Mouse (Mus musculus) hindbrain, embryonic 16.5 days (tissue): ENCODE results near the gene Unc45b. TPM values are rescaled to one million over a fixed set of nuclear protein-coding genes. Genes with fewer than 3 reads are reported as not detected.
"Not testable (repeated sequence)": the region's sequence is repeated elsewhere in the genome, so short reads cannot be mapped to it uniquely, and the experiment has no call there.

Experiments
- ATAC-seq: fragments of 200-750 bp; cut with Nextera tagmentation; 2 replicates; pipeline ENCODE4 v1.8.0; 2017; ENCODE audit warnings: moderate TSS enrichment, moderate library complexity
- H3K27ac ChIP-seq: fragments of 300-500 bp; sonication (generic); 2 replicates; pipeline ENCODE4 v1.5.1; 2014; ENCODE audit warnings: low read depth, mild to moderate bottlenecking, control low read depth, low read length, moderate library complexity
- H3K27me3 ChIP-seq: fragments of 300-500 bp; sonication (generic); replicated peaks from 2 replicates; pipeline ENCODE4 v1.6.1; 2014; ENCODE audit warnings: low read length; ENCODE audit not compliant: control insufficient read depth, insufficient read depth
- H3K36me3 ChIP-seq: fragments of 300-500 bp; sonication (generic); 2 replicates; pipeline ENCODE4 v1.6.1; 2014; ENCODE audit warnings: mild to moderate bottlenecking, low read length, moderate library complexity, mixed read lengths; ENCODE audit not compliant: control insufficient read depth, insufficient read depth
- H3K4me1 ChIP-seq: fragments of 300-500 bp; sonication (generic); 2 replicates; pipeline ENCODE4 v1.6.1; 2014; ENCODE audit warnings: low read depth, low read length; ENCODE audit not compliant: control insufficient read depth, insufficient read depth
- H3K4me2 ChIP-seq: fragments of 300-500 bp; sonication (generic); 2 replicates; pipeline ENCODE4 v1.6.1; 2014; ENCODE audit warnings: mild to moderate bottlenecking, low read length, control low read depth, moderate library complexity
- H3K4me3 ChIP-seq: fragments of 300-500 bp; sonication (generic); 2 replicates; pipeline ENCODE4 v1.5.1; 2014; ENCODE audit warnings: mild to moderate bottlenecking, low read length, control low read depth, moderate library complexity
- H3K9ac ChIP-seq: fragments of 300-500 bp; sonication (generic); 2 replicates; pipeline ENCODE4 v1.6.1; 2014; ENCODE audit warnings: low read depth, mild to moderate bottlenecking, control low read depth, low read length, moderate library complexity
- H3K9me3 ChIP-seq: fragments of 300-500 bp; sonication (generic); 2 replicates; pipeline ENCODE4 v1.6.1; 2014; ENCODE audit warnings: mild to moderate bottlenecking, low read length, moderate library complexity; ENCODE audit not compliant: control insufficient read depth
- WGBS: fragments of 180-500 bp; shearing (Covaris S2); extraction: QIAGEN DNeasy Blood & Tissue Kit; methylation state at CpG from one replicate; pipeline ENCODE4 v1.1.7; 2014; 5-methylcytosine and 5-hydroxymethylcytosine counted together
- polyA plus RNA-seq: library from polyadenylated mRNA; unstranded; fragments of >200 nt; fragmentation: Nextera tagmentation; extraction: Ambion mirVana; gene quantifications from 2 replicates; pipeline ENCODE4 v1.2.1, GENCODE M21; 2015

The Unc45b gene
- polyA plus RNA-seq, 1 experiment from 2014 or later = 1.4 TPM

- Histone ChIP-seq H3K9ac (no peak overlapping the region), H3K4me3 (no peak overlapping the region), H3K27ac (no peak overlapping the region), H3K4me1 (peaks cover 6% of the 10 kb centered on the region), H3K4me2 (peak overlapping the region; percentile 98), H3K9me3 (no peaks in the 10 kb centered on the region), H3K36me3 (no peaks in the 10 kb centered on the region), H3K27me3 (peaks cover 27% of the 10 kb centered on the region)
- no peak for ATAC-seq
- 54% methylated on average over 3 of the region's 3 CpGs for WGBS
Measured at GRCm38 (mm10) chr11:82929633-82929950, 19.2 kb downstream of the Unc45b start.

GRCm38 (mm10) chr11:82930391-82930955, 20.1 kb downstream of the Unc45b start:
- ATAC-seq, H3K9me3 ChIP-seq, H3K27ac ChIP-seq, H3K4me1 ChIP-seq, H3K36me3 ChIP-seq: not testable (repeated sequence)
- H3K27me3 ChIP-seq = peaks cover 31% of the 10 kb centered on the region
- WGBS = under 1% methylated on average over 74 of the region's 85 CpGs
- peak overlapping the region; percentile 55 for H3K4me3 ChIP-seq
- H3K4me2 ChIP-seq = peak overlapping the region; percentile 98
- peak overlapping the region; percentile 54; the same call in 1 of the 2 replicates for H3K9ac ChIP-seq

GRCm38 (mm10) chr11:82931161-82931560, 20.8 kb downstream of the Unc45b start:
- not testable (repeated sequence) for H3K4me1 ChIP-seq
- Histone ChIP-seq H3K4me2 (peak overlapping the region; percentile 98), H3K27me3 (peaks cover 34% of the 10 kb centered on the region)

GRCm38 (mm10) chr11:82931671-82932450, 21.5 kb downstream of the Unc45b start:
- ATAC-seq, H3K4me1 ChIP-seq, H3K36me3 ChIP-seq, H3K9me3 ChIP-seq, H3K27ac ChIP-seq: not testable (repeated sequence)
- H3K4me2 ChIP-seq = peak overlapping the region; percentile 98
- H3K27me3 ChIP-seq = peaks cover 40% of the 10 kb centered on the region
- H3K4me3 ChIP-seq = peak overlapping the region; percentile 55
- peak overlapping the region; percentile 59 for H3K9ac ChIP-seq
- WGBS = under 1% methylated on average over 88 of the region's 119 CpGs

More at GRCm38 (mm10) chr11:82931161-82931560, 20.8 kb downstream of the Unc45b start:
- H3K9me3 ChIP-seq, ATAC-seq, H3K27ac ChIP-seq, H3K36me3 ChIP-seq: not testable (repeated sequence)
- Histone ChIP-seq H3K9ac (peak overlapping the region; percentile 59), H3K4me3 (peak overlapping the region; percentile 55)
- under 1% methylated on average over 47 of the region's 63 CpGs for WGBS

- Histone ChIP-seq H3K9ac (no peak overlapping the region), H3K27me3 (peaks cover 38% of the 10 kb centered on the region)
Measured at GRCm38 (mm10) chr11:82933186-82933585, 22.8 kb downstream of the Unc45b start.

GRCm38 (mm10) chr11:82943336-82943735, 33.0 kb downstream of the Unc45b start:
- H3K4me3 ChIP-seq = no peak overlapping the region
- no peak overlapping the region for H3K4me2 ChIP-seq
- H3K27me3 ChIP-seq = no peaks in the 10 kb centered on the region
- H3K4me1 ChIP-seq = no peaks in the 10 kb centered on the region
- H3K36me3 ChIP-seq = no peaks in the 10 kb centered on the region
- no peak for ATAC-seq
- H3K27ac ChIP-seq = no peak overlapping the region
- no peak overlapping the region for H3K9ac ChIP-seq
- 52% methylated on average over 6 of the region's 6 CpGs for WGBS
- H3K9me3 ChIP-seq = no peaks in the 10 kb centered on the region

More at GRCm38 (mm10) chr11:82933186-82933585, 22.8 kb downstream of the Unc45b start:
- H3K4me1 ChIP-seq = peaks cover 6% of the 10 kb centered on the region
- 2% methylated on average over 29 of the region's 29 CpGs for WGBS
- no peak overlapping the region for H3K27ac ChIP-seq
- no peak for ATAC-seq
- no peaks in the 10 kb centered on the region for H3K9me3 ChIP-seq
- no peaks in the 10 kb centered on the region for H3K36me3 ChIP-seq
- peak overlapping the region; percentile 98 for H3K4me2 ChIP-seq
- H3K4me3 ChIP-seq = peak overlapping the region; percentile 55

- ATAC-seq = no peak
- WGBS = 69% methylated on average over 2 of the region's 2 CpGs
- H3K4me2 ChIP-seq = no peak overlapping the region
- no peaks in the 10 kb centered on the region for H3K9me3 ChIP-seq
- H3K27ac ChIP-seq = no peak overlapping the region
- peaks cover 4% of the 10 kb centered on the region for H3K27me3 ChIP-seq
- H3K9ac ChIP-seq = no peak overlapping the region
- no peaks in the 10 kb centered on the region for H3K4me1 ChIP-seq
- no peak overlapping the region for H3K4me3 ChIP-seq
- no peaks in the 10 kb centered on the region for H3K36me3 ChIP-seq
Measured at GRCm38 (mm10) chr11:82945636-82946035, 35.3 kb downstream of the Unc45b start.

GRCm38 (mm10) chr11:82947457-82947856, 37.1 kb downstream of the Unc45b start:
- Histone ChIP-seq H3K9ac (no peak overlapping the region), H3K27ac (no peak overlapping the region), H3K4me1 (no peaks in the 10 kb centered on the region), H3K4me2 (no peak overlapping the region), H3K27me3 (peaks cover 16% of the 10 kb centered on the region), H3K4me3 (no peak overlapping the region), H3K9me3 (no peaks in the 10 kb centered on the region), H3K36me3 (no peaks in the 10 kb centered on the region)
- 43% methylated on average over 4 of the region's 4 CpGs for WGBS
- ATAC-seq = no peak

- H3K4me3 ChIP-seq = no peak overlapping the region
- H3K4me2 ChIP-seq = no peak overlapping the region
- H3K36me3 ChIP-seq = no peaks in the 10 kb centered on the region
- 88% methylated on average over 9 of the region's 9 CpGs for WGBS
- H3K9me3 ChIP-seq = no peaks in the 10 kb centered on the region
- H3K4me1 ChIP-seq = no peaks in the 10 kb centered on the region
- H3K27ac ChIP-seq = no peak overlapping the region
- H3K27me3 ChIP-seq = peaks cover 19% of the 10 kb centered on the region
- H3K9ac ChIP-seq = no peak overlapping the region
- no peak for ATAC-seq
Measured at GRCm38 (mm10) chr11:82949036-82949435, 38.7 kb downstream of the Unc45b start.
